ENCODE assay signal across 29 mouse cellular contexts in the genomic region with DNA sequence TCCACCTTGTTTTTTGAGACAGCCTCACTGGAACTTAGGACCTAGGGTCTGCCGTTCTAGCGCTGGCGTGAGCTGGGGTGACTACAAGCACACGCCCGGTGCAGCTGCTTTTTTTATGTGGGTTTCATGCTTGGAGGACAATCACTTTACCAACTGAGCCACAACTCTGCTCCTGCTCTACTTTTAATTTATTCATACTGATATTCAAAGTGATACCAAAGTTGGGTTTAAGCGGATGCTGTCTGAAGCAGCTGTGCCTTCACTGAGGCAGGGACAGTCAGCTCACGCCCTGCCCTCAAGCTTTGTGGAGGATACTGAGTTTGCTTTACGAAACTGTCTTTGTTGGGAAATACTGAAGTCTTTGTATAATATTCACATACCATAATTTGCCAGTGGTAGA. TPM values are rescaled to one million over a fixed set of nuclear protein-coding genes. Genes with fewer than 3 reads are reported as not detected.
DNase-seq lines count a peak whose midpoint lies in the region; ATAC-seq and TF ChIP-seq lines count a peak whose summit lies in the region.
"Had no signal": no experiment of that assay in that cellular context is flagged by ENCODE, and none has a peak within 500 bp of the region (broad histone marks: within the 10 kb centered on the region; RNA-seq: fewer than 3 reads in every experiment).

No protein-coding gene starts in this region.

- TF ChIP-seq EP300 in lung, postnatal 0 days (IDR thresholded peaks at IDR 0.05), result no peak

- H3K9ac ChIP-seq in lung, embryonic 16.5 days (ENCODE audit: low read length), result no peak overlapping the region
- no peak overlapping the region for H3K9ac ChIP-seq in lung, postnatal 0 days (replicated peaks; ENCODE audit: low read depth)
- H3K9ac ChIP-seq: forebrain, embryonic 15.5 days; heart, embryonic 15.5 days; hindbrain, embryonic 13.5 days; limb, embryonic 13.5 days; lung, embryonic 15.5 days; midbrain, embryonic 12.5 days; neural tube, embryonic 13.5 days had no signal

- ATAC-seq in lung, embryonic 16.5 days (ENCODE audit: low read depth), result no peak
- no peak for ATAC-seq in lung, postnatal 0 days
- ATAC-seq in CD4-positive, CD25-positive, alpha-beta regulatory T cell, adult 4 months, result peak; percentile 64
- ATAC-seq: forebrain, embryonic 15.5 days had no signal

- no peak overlapping the region for H3K4me2 ChIP-seq in lung, embryonic 16.5 days (ENCODE audit: low read depth, low read length)
- H3K4me2 ChIP-seq in lung, postnatal 0 days (replicated peaks; ENCODE audit: low read depth, low read length), result no peak overlapping the region
- H3K4me2 ChIP-seq: forebrain, embryonic 15.5 days; heart, embryonic 15.5 days; hindbrain, embryonic 13.5 days; limb, embryonic 13.5 days; liver, embryonic 11.5 days; lung, embryonic 15.5 days; midbrain, embryonic 12.5 days; neural tube, embryonic 13.5 days had no signal

- no peaks in the 10 kb centered on the region for H3K27me3 ChIP-seq in lung, embryonic 16.5 days (ENCODE audit: control insufficient read depth, insufficient read depth, low read depth, low read length)
- H3K27me3 ChIP-seq in lung, postnatal 0 days (replicated peaks; ENCODE audit: insufficient read depth, low read length), result no peaks in the 10 kb centered on the region
- H3K27me3 ChIP-seq: forebrain, embryonic 15.5 days; heart, embryonic 15.5 days; hindbrain, embryonic 13.5 days; limb, embryonic 13.5 days; lung, embryonic 15.5 days; megakaryocyte, embryonic 14.5 days; midbrain, embryonic 12.5 days; neural tube, embryonic 13.5 days had no signal

- no peak overlapping the region for H3K4me3 ChIP-seq in lung, embryonic 16.5 days (ENCODE audit: low read length)
- H3K4me3 ChIP-seq in lung, postnatal 0 days (ENCODE audit: low read depth, low read length), result no peak overlapping the region
- H3K4me3 ChIP-seq: forebrain, embryonic 15.5 days; heart, embryonic 10.5 days; heart, embryonic 15.5 days; hindbrain, embryonic 13.5 days; limb, embryonic 13.5 days; lung, embryonic 15.5 days; megakaryocyte, embryonic 14.5 days; midbrain, embryonic 12.5 days; myocyte; neural tube, embryonic 13.5 days had no signal

- TF ChIP-seq CTCF in lung, postnatal 0 days (IDR thresholded peaks at IDR 0.05), result no peak

- H3K36me3 ChIP-seq in lung, embryonic 16.5 days (ENCODE audit: control insufficient read depth, insufficient read depth, low read length), result no peaks in the 10 kb centered on the region
- H3K36me3 ChIP-seq in lung, postnatal 0 days (ENCODE audit: insufficient read depth, low read length), result no peaks in the 10 kb centered on the region
- H3K36me3 ChIP-seq: forebrain, embryonic 15.5 days; heart, embryonic 10.5 days; heart, embryonic 15.5 days; hindbrain, embryonic 13.5 days; limb, embryonic 13.5 days; lung, embryonic 15.5 days; midbrain, embryonic 12.5 days; neural tube, embryonic 13.5 days had no signal

- no peak for DNase-seq in lung, postnatal 0 days (ENCODE audit: low spot score)
- peak; percentile 23 to 31 for DNase-seq in B cell, adult 2 months
- DNase-seq in naive thymus-derived CD4-positive, alpha-beta T cell, adult 2 months (ENCODE audit: low read depth), result peak; percentile 34
- DNase-seq in heart, postnatal 10 days, result no peak
- DNase-seq in heart, adult 18-20 months, result no peak
- DNase-seq: adrenal gland, adult 8-10 months; cerebellum, adult 8-10 months; cerebellum, postnatal 25 days; gastrocnemius, postnatal 10 days; heart, postnatal 4 days; kidney, adult 11 months; kidney, postnatal 14 days; lung, postnatal 4 days; retina, postnatal 1 day; right cerebral cortex, postnatal 14 days; thymus, postnatal 25 days had no signal

- H3K9me3 ChIP-seq in lung, embryonic 16.5 days (ENCODE audit: control insufficient read depth, low read length), result no peaks in the 10 kb centered on the region
- no peaks in the 10 kb centered on the region for H3K9me3 ChIP-seq in lung, postnatal 0 days (ENCODE audit: low read length)
- H3K9me3 ChIP-seq: forebrain, embryonic 15.5 days; heart, embryonic 10.5 days; heart, embryonic 15.5 days; hindbrain, embryonic 13.5 days; limb, embryonic 13.5 days; lung, embryonic 15.5 days; megakaryocyte, embryonic 14.5 days; midbrain, embryonic 12.5 days; neural tube, embryonic 13.5 days had no signal

- 81% methylated on average over 8 of the region's 8 CpGs for WGBS in lung, embryonic 16.5 days
- WGBS in lung, postnatal 0 days, result 85% methylated on average over 8 of the region's 8 CpGs

- peaks cover 39% of the 10 kb centered on the region for H3K4me1 ChIP-seq in lung, embryonic 16.5 days (replicated peaks; ENCODE audit: control insufficient read depth, insufficient read depth, low read length)
- peaks cover 28% of the 10 kb centered on the region for H3K4me1 ChIP-seq in lung, postnatal 0 days (ENCODE audit: insufficient read depth, low read depth, low read length)

- intact Hi-C loops in heart, postnatal 10 days (cut with DNase I), result no loop called here

- 0 out of 2 replicates have a peak overlapping the region, but pooled peaks have one; percentile 17 for H3K27ac ChIP-seq in lung, embryonic 16.5 days (ENCODE audit: low read length)
- no peak overlapping the region for H3K27ac ChIP-seq in lung, postnatal 0 days (ENCODE audit: low read length)
- H3K27ac ChIP-seq: forebrain, embryonic 15.5 days; heart, embryonic 10.5 days; heart, embryonic 15.5 days; hindbrain, embryonic 13.5 days; limb, embryonic 13.5 days; lung, embryonic 15.5 days; midbrain, embryonic 12.5 days; neural tube, embryonic 13.5 days had no signal

RNA-seq across cellular contexts. Expression of a gene that starts 53.6 kb away (rescaled TPM):
- polyA plus RNA-seq in lung, embryonic 16.5 days (2015; fragmentation: Nextera tagmentation; extraction: Ambion mirVana), result 9.5 and 10.2 TPM in 2 replicates
- polyA plus RNA-seq in lung, postnatal 0 days (2015; fragmentation: Nextera tagmentation; extraction: Ambion mirVana), result 9.5 and 11.0 TPM in 2 replicates
- polyA plus RNA-seq in CD4-positive, CD25-positive, alpha-beta regulatory T cell, adult 4 months (2017; shearing (Covaris generic)), result 10 to 100 TPM in 1 of 2 experiments, 1 to 10 TPM in 1; 7.7 to 10.2 TPM
- 10 to 100 TPM; 13.6 to 14.6 TPM for total RNA-seq in heart, postnatal 10 days (2021)
- total RNA-seq in heart, adult 18-20 months (2021), result 1 to 10 TPM; 6.2 to 6.6 TPM

Comparison
In these comparisons a context has a peak if more than half of its experiments do, and no peak if none do; other contexts are left out.
1. DNase-seq: peak in B cell, adult 2 months (2 of 2) and naive thymus-derived CD4-positive, alpha-beta T cell, adult 2 months (single experiment); none in lung, postnatal 0 days (single experiment), heart, postnatal 10 days (0 of 2) and heart, adult 18-20 months (0 of 2).